Mouse (Mus musculus) A20 (cell line): ENCODE results near the gene Mipep.

Experiments
- DNase-seq: peaks from one replicate; pipeline ENCODE4 v3.0.0-alpha.2; 2011; ENCODE audit warnings: low read depth, low spot score

The Mipep gene

GRCm38 (mm10) chr14:60784427-60785315, at the start of gene Mipep:
Gene Mipep, plus strand, starts transcription at chr14:60784573.
- peak; percentile 94 for DNase-seq

- DNase-seq: no peak
Measured at GRCm38 (mm10) chr14:60735206-60735605, 49.2 kb upstream of the Mipep start.

- DNase-seq: no peak
Measured at GRCm38 (mm10) chr14:60735848-60736547, 48.4 kb upstream of the Mipep start.

- peak; percentile 87 for DNase-seq
Measured at GRCm38 (mm10) chr14:60736591-60737192, 47.7 kb upstream of the Mipep start.

- DNase-seq: no peak
Measured at GRCm38 (mm10) chr14:60737202-60737611, 47.2 kb upstream of the Mipep start.

GRCm38 (mm10) chr14:60738434-60738938, 45.9 kb upstream of the Mipep start:
- peak; percentile 89 for DNase-seq

- DNase-seq: no peak
Measured at GRCm38 (mm10) chr14:60739155-60739554, 45.2 kb upstream of the Mipep start.

- DNase-seq: peak; percentile 26
Measured at GRCm38 (mm10) chr14:60739616-60740015, 44.8 kb upstream of the Mipep start.

- DNase-seq: no peak
Measured at GRCm38 (mm10) chr14:60740507-60740906, 43.9 kb upstream of the Mipep start.

GRCm38 (mm10) chr14:60741033-60741432, 43.3 kb upstream of the Mipep start:
- no peak for DNase-seq

GRCm38 (mm10) chr14:60741490-60741981, 42.8 kb upstream of the Mipep start:
- DNase-seq: no peak

GRCm38 (mm10) chr14:60743681-60744080, 40.7 kb upstream of the Mipep start:
- no peak for DNase-seq

GRCm38 (mm10) chr14:60745201-60745600, 39.2 kb upstream of the Mipep start:
- DNase-seq: no peak

GRCm38 (mm10) chr14:60746141-60746540, 38.2 kb upstream of the Mipep start:
- DNase-seq: no peak

GRCm38 (mm10) chr14:60747154-60747870, 37.1 kb upstream of the Mipep start:
- DNase-seq: no peak

GRCm38 (mm10) chr14:60749880-60750279, 34.5 kb upstream of the Mipep start:
- no peak for DNase-seq

- DNase-seq: no peak
Measured at GRCm38 (mm10) chr14:60751581-60751980, 32.8 kb upstream of the Mipep start.

GRCm38 (mm10) chr14:60752892-60753800, 31.2 kb upstream of the Mipep start:
- no peak for DNase-seq

GRCm38 (mm10) chr14:60753801-60754126, 30.6 kb upstream of the Mipep start:
- no peak for DNase-seq

- no peak for DNase-seq
Measured at GRCm38 (mm10) chr14:60754656-60755055, 29.7 kb upstream of the Mipep start.
